In the genomic region with DNA sequence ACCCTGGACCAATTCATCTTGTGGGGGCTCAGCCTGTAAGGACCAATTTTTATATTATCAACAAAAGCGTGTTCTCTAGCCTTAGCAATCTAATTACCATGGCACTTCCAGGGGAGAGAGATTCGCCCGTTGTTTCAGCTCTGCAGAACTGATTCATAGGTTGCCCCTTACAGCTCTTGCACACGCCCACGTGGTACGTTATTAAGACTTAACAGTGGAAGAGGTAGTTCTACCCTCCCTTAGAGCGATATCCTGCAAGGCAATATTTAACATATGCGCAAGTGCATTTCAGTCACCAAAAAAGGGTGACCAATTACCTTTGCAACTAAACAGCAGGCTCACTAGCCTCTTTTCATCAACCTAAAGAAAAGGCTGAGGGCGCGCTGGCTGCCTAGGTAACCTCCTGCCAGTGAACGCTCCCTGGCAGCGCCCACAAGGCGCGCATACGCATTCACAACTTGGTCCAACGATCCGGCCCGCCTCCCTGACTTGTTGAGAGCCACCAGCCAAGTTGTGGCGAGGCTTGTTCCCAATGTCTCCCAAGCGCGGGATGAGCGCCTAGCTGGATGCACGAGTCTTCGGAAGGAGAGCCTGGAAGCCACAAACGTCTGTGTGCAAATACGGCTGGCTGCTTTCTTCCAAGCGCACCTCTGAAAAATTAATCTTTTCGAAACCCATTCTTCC, we compare ENCODE assay signal across 8 mouse cellular contexts. TPM values are rescaled to one million over a fixed set of nuclear protein-coding genes. Genes with fewer than 3 reads are reported as not detected.
DNase-seq lines count a peak whose midpoint lies in the region; ATAC-seq and TF ChIP-seq lines count a peak whose summit lies in the region.

No protein-coding gene starts in this region.

- 26% methylated on average over 28 of the region's 28 CpGs for WGBS in forebrain, postnatal 0 days

- DNase-seq in ES-E14 (ENCODE audit: low read depth, low spot score): no peak
- DNase-seq in forebrain, postnatal 0 days: peak; percentile 10
- peak; percentile 11 to 38 for DNase-seq in kidney, postnatal 25 days
- DNase-seq in neural tube, embryonic 10.5 days (ENCODE audit: extremely low spot score, low spot score): peak; percentile 45
- no peak for DNase-seq in cerebellum, adult 18-20 months

- peak overlapping the region; percentile 49 for H3K4me3 ChIP-seq in erythroblast, embryonic 14.5 days (replicated peaks)
- H3K4me3 ChIP-seq in ES-E14 (ENCODE audit: insufficient read depth in 1 of 2, low read depth in 1 of 2, low read length in 2 of 2, poor library complexity in 1 of 2, severe bottlenecking in 1 of 2): peak overlapping the region; percentile 60 to 76
- H3K4me3 ChIP-seq in forebrain, postnatal 0 days (ENCODE audit: low read depth, low read length): peak overlapping the region; percentile 43

- peaks cover 12% of the 10 kb centered on the region for H3K9me3 ChIP-seq in erythroblast, embryonic 14.5 days (ENCODE audit: control insufficient read depth, low read length)
- H3K9me3 ChIP-seq in ES-E14 (ENCODE audit: control insufficient read depth, insufficient read depth, low read depth, low read length): no peaks in the 10 kb centered on the region
- no peaks in the 10 kb centered on the region for H3K9me3 ChIP-seq in forebrain, postnatal 0 days (ENCODE audit: low read length)

- peak overlapping the region; percentile 5; the same call in 1 of the 2 replicates for H3K9ac ChIP-seq in ES-E14 (ENCODE audit: insufficient read depth, low read depth, low read length, poor library complexity, severe bottlenecking)
- no peak overlapping the region for H3K9ac ChIP-seq in forebrain, postnatal 0 days

- H3K27me3 ChIP-seq in erythroblast, embryonic 14.5 days (ENCODE audit: control insufficient read depth): peaks cover 33% of the 10 kb centered on the region
- H3K27me3 ChIP-seq in forebrain, postnatal 0 days (ENCODE audit: insufficient read depth, low read length): no peaks in the 10 kb centered on the region; the same call in 1 of the 2 replicates

- peaks cover 4% of the 10 kb centered on the region for H3K4me1 ChIP-seq in erythroblast, embryonic 14.5 days (ENCODE audit: control insufficient read depth)
- no peaks in the 10 kb centered on the region; a peak in 1 of 4 replicates for H3K4me1 ChIP-seq in ES-E14 (ENCODE audit: control insufficient read depth in 2 of 2, insufficient read depth in 2 of 2, low read length in 2 of 2, poor library complexity in 1 of 2)
- H3K4me1 ChIP-seq in forebrain, postnatal 0 days (ENCODE audit: insufficient read depth): no peaks in the 10 kb centered on the region

- peak overlapping the region; percentile 81 for H3K4me2 ChIP-seq in forebrain, postnatal 0 days (ENCODE audit: low read depth)

- no peak for ATAC-seq in erythroblast, adult 5-6 weeks (replicated peaks; ENCODE audit: low FRiP score, poor library complexity, severe bottlenecking)
- no peak for ATAC-seq in forebrain, postnatal 0 days
- no peak for ATAC-seq in activated CD4-positive, CD25-positive, alpha-beta regulatory T cell, adult 4 months

- in situ Hi-C loops in ES-E14 (cut with MboI; ENCODE audit: low sequenced_read_pairs in 2 of 2, unreplicated experiment in 2 of 2): no loop called here

- no peak for TF ChIP-seq CTCF in forebrain, postnatal 0 days (IDR thresholded peaks at IDR 0.05; ENCODE audit: low read depth)

- no peak overlapping the region for H3K27ac ChIP-seq in ES-E14 (ENCODE audit: insufficient read depth, low read depth, low read length, poor library complexity, severe bottlenecking)
- H3K27ac ChIP-seq in forebrain, postnatal 0 days (ENCODE audit: low read depth, low read length): no peak overlapping the region

- H3K36me3 ChIP-seq in erythroblast, embryonic 14.5 days (ENCODE audit: control insufficient read depth): no peaks in the 10 kb centered on the region
- no peaks in the 10 kb centered on the region for H3K36me3 ChIP-seq in ES-E14 (ENCODE audit: control insufficient read depth, insufficient read depth, low read length, poor library complexity, severe bottlenecking)
- no peaks in the 10 kb centered on the region for H3K36me3 ChIP-seq in forebrain, postnatal 0 days (ENCODE audit: insufficient read depth)

TF ChIP-seq in ES-E14, 5 proteins besides CTCF, POLR2A, EP300 and RAD21:
- TF ChIP-seq HCFC1 (IDR thresholded peaks at IDR 0.05; ENCODE audit: borderline replicate concordance, insufficient read depth, low read length): no peak
- TF ChIP-seq MAFK (IDR thresholded peaks at IDR 0.05; ENCODE audit: insufficient read depth, low read depth, low read length): no peak
- TF ChIP-seq CHD2 (IDR thresholded peaks at IDR 0.05; ENCODE audit: low read depth, low read length): no peak
- TF ChIP-seq ZC3H11A (IDR thresholded peaks at IDR 0.05; ENCODE audit: borderline replicate concordance, low read depth, low read length): no peak
- TF ChIP-seq ZNF384 (IDR thresholded peaks at IDR 0.05; ENCODE audit: low read depth, low read length): no peak

RNA-seq across cellular contexts. Expression of a gene that starts 1.6 kb away (rescaled TPM):
- 0.07 and 0.08 TPM in 2 replicates for polyA plus RNA-seq in erythroblast, embryonic 14.5 days (2012)
- total RNA-seq in erythroblast, adult 5-6 weeks (2015; ENCODE audit: low replicate concordance): not detected in 2 replicates
- not detected in 2 replicates for total RNA-seq in erythroblast, adult 5-6 weeks (2017; ENCODE audit: low replicate concordance)
- total RNA-seq in ES-E14 (2012; rRNA removed): 61.9 and 106 TPM in 2 replicates
- total RNA-seq in forebrain, postnatal 0 days (2014; rRNA removed): 11.8 and 30.3 TPM in 2 replicates
- polyA plus RNA-seq in forebrain, postnatal 0 days (2015; fragmentation: Nextera tagmentation; extraction: Ambion mirVana): 48.6 and 58.8 TPM in 2 replicates
- not detected for polyA plus RNA-seq in activated CD4-positive, CD25-positive, alpha-beta regulatory T cell, adult 4 months (2017; shearing (Covaris generic))

Comparison
In these comparisons a context has a peak if more than half of its experiments do, and no peak if none do; other contexts are left out.
1. DNase-seq: peak in forebrain, postnatal 0 days (single experiment), kidney, postnatal 25 days (2 of 2) and neural tube, embryonic 10.5 days (single experiment); none in ES-E14 (single experiment) and cerebellum, adult 18-20 months (0 of 2).
2. RNA of a gene that starts 1.6 kb away (total RNA-seq): 61.9 to 106 TPM in ES-E14 and 11.8 to 30.3 TPM in forebrain, postnatal 0 days; not detected in erythroblast, adult 5-6 weeks; every median in the first group is over 10 times any median in the second.
3. Peak in every context shown above with its lines, with median percentiles within 50 percentile points of each other: H3K4me3 ChIP-seq.